Mouse (Mus musculus): ENCODE measurements around the gene Fam178b.

- TF ChIP-seq POLR2A (IDR thresholded peaks at IDR 0.05; ENCODE audit: insufficient read depth, low read length) (no peak), EP300 (IDR thresholded peaks at IDR 0.05; ENCODE audit: insufficient read depth, low read depth, low read length) (no peak), CTCF (IDR thresholded peaks at IDR 0.05; ENCODE audit: low read depth, low read length) (no peak)
These were observed 41.1 kb upstream of the Fam178b start for GRCm38 (mm10) chr1:36724057-36724431.
